Mouse (Mus musculus) thymus, adult 2 months (tissue): ENCODE results near the gene Card19.

ENCODE experiments used
- CTCF ChIP-seq: fragments of 200-500 bp; IDR thresholded peaks from 2 replicates; pipeline ENCODE4 v1.5.1; 2012; ENCODE audit warnings: mild to moderate bottlenecking, control low read depth, low read length, moderate library complexity, borderline replicate concordance; ENCODE audit not compliant: control insufficient read depth, poor library complexity, insufficient read depth; ENCODE audit errors: extremely low read depth
- POLR2A ChIP-seq: fragments of 200-500 bp; IDR thresholded peaks from 2 replicates; pipeline ENCODE4 v1.6.1; 2012; ENCODE audit warnings: mild to moderate bottlenecking, low read length, control low read depth, moderate library complexity; ENCODE audit not compliant: control insufficient read depth, poor library complexity, insufficient read depth; ENCODE audit errors: extremely low read depth

- TF ChIP-seq CTCF (no peak), POLR2A (no peak)
These were observed 30.8 kb upstream of the Card19 start for GRCm38 (mm10) chr13:49246626-49247025.
